Mouse (Mus musculus): ENCODE measurements around the gene Gpd1.

GRCm38 (mm10) chr15:99678063-99678800, 39.1 kb upstream of the Gpd1 start:
- TF ChIP-seq POLR2A (IDR thresholded peaks at IDR 0.05; ENCODE audit: borderline replicate concordance, extremely low read depth, low read depth, low read length): no peak
- 0 out of 2 replicates have a peak, but pooled peaks have one; percentile 19 for TF ChIP-seq CTCF (IDR thresholded peaks at IDR 0.05; ENCODE audit: insufficient read depth, low read length)
